Comparison of ENCODE assay signal across 8 mouse cellular contexts in the genomic region with DNA sequence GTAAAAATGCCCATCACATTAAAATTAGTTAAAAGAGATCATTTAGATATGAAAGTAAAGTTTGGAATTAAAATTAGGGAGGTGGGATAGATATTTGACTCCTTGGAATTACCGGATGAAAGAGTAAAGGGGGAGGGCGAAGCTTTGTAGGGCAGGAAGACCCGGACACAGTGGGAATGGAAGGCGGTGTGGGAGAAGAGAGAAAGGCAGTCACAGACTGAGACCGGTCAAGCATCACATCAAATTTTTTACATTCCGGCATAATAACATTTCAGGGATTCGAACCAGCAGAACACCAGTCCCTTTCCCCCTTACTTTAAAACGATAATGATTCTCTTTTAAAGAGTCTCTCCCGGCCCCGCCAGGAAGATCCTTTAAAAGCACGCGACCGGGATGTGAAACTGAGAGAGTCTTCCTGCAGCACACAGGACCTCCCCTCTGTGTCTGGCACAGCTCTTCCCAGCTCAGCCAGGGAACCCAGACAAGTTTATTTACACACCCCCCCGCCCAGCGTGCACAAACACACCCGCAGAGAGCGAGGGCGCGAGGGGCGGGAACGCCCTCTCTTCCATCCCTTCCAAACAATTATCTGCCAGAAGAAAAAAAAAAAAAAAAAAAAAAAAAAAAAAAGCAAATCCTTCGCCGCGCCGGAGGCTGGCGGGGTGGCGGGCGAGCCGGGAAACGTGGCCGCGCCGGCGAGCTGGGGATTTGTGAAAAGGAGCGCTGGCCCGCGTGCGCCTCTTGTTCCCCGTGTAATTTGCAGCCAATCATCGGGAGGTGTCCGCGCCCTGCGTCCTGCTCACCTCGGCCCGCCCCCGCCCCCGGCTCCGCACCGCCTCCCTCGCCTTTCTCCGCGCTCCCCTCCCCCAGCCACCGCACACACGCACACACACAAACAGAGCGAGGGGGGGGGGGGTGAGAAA. TPM values are rescaled to one million over a fixed set of nuclear protein-coding genes. Genes with fewer than 3 reads are reported as not detected.
A peak's percentile ranks its signal among the peaks of the same experiment; 100 is the strongest.
DNase-seq lines count a peak whose midpoint lies in the region; ATAC-seq and TF ChIP-seq lines count a peak whose summit lies in the region.

No protein-coding gene starts in this region.

- ATAC-seq in erythroblast, adult 5-6 weeks (replicated peaks; ENCODE audit: low FRiP score, poor library complexity, severe bottlenecking), result no peak
- ATAC-seq in intestine, postnatal 0 days, result peak; percentile 70

- TF ChIP-seq CTCF in intestine, postnatal 0 days (IDR thresholded peaks at IDR 0.05; ENCODE audit: low read depth), result no peak

- H3K27me3 ChIP-seq in erythroblast, embryonic 14.5 days (ENCODE audit: control insufficient read depth), result peaks cover 67% of the 10 kb centered on the region
- 0 out of 2 replicates have a peak, but pooled peaks cover 3% of the 10 kb centered on the region for H3K27me3 ChIP-seq in intestine, postnatal 0 days (replicated peaks; ENCODE audit: control insufficient read depth, insufficient read depth, low read length)

- H3K36me3 ChIP-seq in erythroblast, embryonic 14.5 days (ENCODE audit: control insufficient read depth), result no peaks in the 10 kb centered on the region
- H3K36me3 ChIP-seq in intestine, postnatal 0 days (ENCODE audit: control insufficient read depth, insufficient read depth), result no peaks in the 10 kb centered on the region

- no peaks in the 10 kb centered on the region; the same call in 1 of the 2 replicates for H3K9me3 ChIP-seq in erythroblast, embryonic 14.5 days (ENCODE audit: control insufficient read depth, low read length)
- H3K9me3 ChIP-seq in intestine, postnatal 0 days (ENCODE audit: control insufficient read depth), result no peaks in the 10 kb centered on the region

- no peak overlapping the region for H3K27ac ChIP-seq in intestine, postnatal 0 days (ENCODE audit: low read depth, low read length)

- intact Hi-C loops in left cerebral cortex, postnatal 4 days (cut with DNase I), result loop anchor here (5.0 to 10.0 kb wide), 2 partner anchors 358 to 389 kb away; no protein-coding TSS in a partner anchor

- DNase-seq in embryo, embryonic 9.5 days (ENCODE audit: extremely low spot score), result peak; percentile 93
- peak; percentile 99 for DNase-seq in heart, adult 11 months
- peak; percentile 84 for DNase-seq in left cerebral cortex, postnatal 4 days
- DNase-seq in mesoderm, embryonic 11.5 days (ENCODE audit: low read depth, low spot score), result peak; percentile 94
- DNase-seq in right cerebral cortex, postnatal 4 days, result peak; percentile 80

- peak overlapping the region; percentile 89 for H3K4me2 ChIP-seq in intestine, postnatal 0 days (replicated peaks; ENCODE audit: low read depth)

- WGBS in intestine, postnatal 0 days, result under 1% methylated on average over 43 of the region's 55 CpGs

- peak overlapping the region; percentile 28 for H3K4me3 ChIP-seq in erythroblast, embryonic 14.5 days (replicated peaks)
- H3K4me3 ChIP-seq in intestine, postnatal 0 days (ENCODE audit: low read depth, low read length), result peak overlapping the region; percentile 51

- peak overlapping the region; percentile 34 for H3K9ac ChIP-seq in intestine, postnatal 0 days (ENCODE audit: low read depth, low read length)

- H3K4me1 ChIP-seq in erythroblast, embryonic 14.5 days (ENCODE audit: control insufficient read depth), result no peaks in the 10 kb centered on the region
- no peaks in the 10 kb centered on the region for H3K4me1 ChIP-seq in intestine, postnatal 0 days (replicated peaks; ENCODE audit: control insufficient read depth, insufficient read depth, low read length)

RNA-seq across cellular contexts. Expression of gene Cxxc4, which starts 0.5 kb away (rescaled TPM):
- polyA plus RNA-seq in erythroblast, embryonic 14.5 days (2012), result 0.01 TPM in 1 of 2 replicates, not detected in the other
- total RNA-seq in erythroblast, adult 5-6 weeks (2015; ENCODE audit: low replicate concordance), result not detected in 2 replicates
- not detected in 2 replicates for total RNA-seq in erythroblast, adult 5-6 weeks (2017; ENCODE audit: low replicate concordance)
- polyA plus RNA-seq in intestine, postnatal 0 days (2015; fragmentation: Nextera tagmentation; extraction: Ambion mirVana), result 1.3 and 1.6 TPM in 2 replicates
- 10 to 100 TPM; 57.4 to 73.0 TPM for total RNA-seq in left cerebral cortex, postnatal 4 days (2021)

Comparison
In these comparisons a context has a peak if more than half of its experiments do, and no peak if none do; other contexts are left out.
1. RNA of gene Cxxc4, which starts 0.5 kb away (total RNA-seq): 57.4 to 73.0 TPM in left cerebral cortex, postnatal 4 days; not detected in erythroblast, adult 5-6 weeks; every median in the first group is over 10 times any median in the second.
2. Peak in every context shown above with its lines, with median percentiles within 50 percentile points of each other: DNase-seq.